Mouse (Mus musculus): ENCODE measurements at regions not wholly inside any gene's neighbourhood (a gene's known extent, or its start where the extent isn't known, plus 50 kb on each side); places are given as distances from the start of the nearest gene placed in this dataset.

- H3K36me3 ChIP-seq = no peaks in the 10 kb centered on the region
- no peak for ATAC-seq (ENCODE audit: low FRiP score, low read depth)
Observed at GRCm38 (mm10) chr10:67729271-67729670, 180.5 kb upstream of the Ado start.

GRCm38 (mm10) chr10:67727580-67727979 lies 178.8 kb upstream of the Ado start:
- Histone ChIP-seq H3K36me3 (no peaks in the 10 kb centered on the region), H3K4me2 (replicated peaks) (no peak overlapping the region), H3K4me3 (no peak overlapping the region), H3K27me3 (no peaks in the 10 kb centered on the region), H3K4me1 (no peaks in the 10 kb centered on the region), H3K9me3 (no peaks in the 10 kb centered on the region), H3K9ac (replicated peaks) (no peak overlapping the region), H3K27ac (replicated peaks) (no peak overlapping the region)
- WGBS = 90% methylated on average over 4 of the region's 4 CpGs
- no peak for ATAC-seq (ENCODE audit: low FRiP score, low read depth)

More at GRCm38 (mm10) chr10:67729271-67729670, 180.5 kb upstream of the Ado start:
- Histone ChIP-seq H3K4me2 (replicated peaks) (no peak overlapping the region), H3K9me3 (no peaks in the 10 kb centered on the region), H3K9ac (replicated peaks) (no peak overlapping the region), H3K27ac (replicated peaks) (no peak overlapping the region), H3K4me3 (no peak overlapping the region), H3K27me3 (no peaks in the 10 kb centered on the region), H3K4me1 (no peaks in the 10 kb centered on the region)
- WGBS = 54% methylated on average over 6 of the region's 6 CpGs

DNA sequence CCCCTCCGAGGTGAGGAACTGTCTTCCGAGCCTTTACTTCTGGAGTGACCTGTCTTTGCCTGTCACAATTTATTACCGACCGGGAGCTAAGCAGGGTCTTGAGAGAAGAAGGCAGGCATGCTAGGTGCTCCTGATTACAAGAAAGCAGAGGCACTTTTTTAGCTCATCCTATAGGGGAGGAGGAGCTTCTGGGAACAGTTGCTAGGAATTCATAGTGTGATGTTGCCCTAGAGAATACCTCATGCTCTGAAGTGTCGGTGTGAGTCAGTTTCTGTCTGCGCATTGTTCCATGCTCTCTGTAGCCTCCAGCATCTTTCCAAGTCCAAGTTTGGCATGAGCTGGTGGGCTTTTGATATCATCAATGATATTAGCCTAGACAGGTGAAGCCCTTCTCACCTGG lies 178.0 kb upstream of the Ado start:
- no peaks in the 10 kb centered on the region for H3K4me1 ChIP-seq
- ATAC-seq (ENCODE audit: low FRiP score, low read depth) = no peak
- H3K9me3 ChIP-seq = no peaks in the 10 kb centered on the region
- 91% methylated on average over 6 of the region's 6 CpGs for WGBS
- H3K4me2 ChIP-seq (replicated peaks) = no peak overlapping the region
- no peak overlapping the region for H3K9ac ChIP-seq (replicated peaks)
- no peaks in the 10 kb centered on the region for H3K36me3 ChIP-seq
- H3K4me3 ChIP-seq = no peak overlapping the region
- no peaks in the 10 kb centered on the region for H3K27me3 ChIP-seq
- H3K27ac ChIP-seq (replicated peaks) = no peak overlapping the region

DNA sequence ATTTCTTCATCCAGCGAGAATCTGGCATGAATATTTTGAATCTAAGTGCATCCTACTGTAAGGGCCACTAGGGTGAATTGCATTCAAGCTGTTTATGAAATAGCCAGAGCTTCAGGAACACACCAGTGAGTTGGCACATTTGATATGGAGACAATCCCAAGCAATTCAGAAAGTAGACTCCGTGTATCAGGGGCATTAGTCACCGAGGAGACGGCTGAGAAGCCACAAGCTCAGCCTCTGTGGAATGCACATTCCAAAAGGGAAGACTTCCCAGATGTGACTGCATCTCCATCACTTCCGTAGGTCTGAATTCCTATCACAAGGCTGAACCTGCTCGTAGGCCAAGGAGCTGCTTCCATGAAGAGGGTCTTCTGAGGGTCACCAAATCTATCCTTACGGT lies 177.6 kb upstream of the Ado start:
- WGBS = 72% methylated on average over 7 of the region's 7 CpGs

GRCm38 (mm10) chr10:67721787-67722186 lies 173.0 kb upstream of the Ado start:
- H3K9me3 ChIP-seq = no peaks in the 10 kb centered on the region
- no peaks in the 10 kb centered on the region for H3K36me3 ChIP-seq
- H3K4me1 ChIP-seq = no peaks in the 10 kb centered on the region
- H3K9ac ChIP-seq (replicated peaks) = no peak overlapping the region
- no peak overlapping the region for H3K4me2 ChIP-seq (replicated peaks)
- no peaks in the 10 kb centered on the region for H3K27me3 ChIP-seq
- no peak for ATAC-seq (ENCODE audit: low FRiP score, low read depth)
- 46% methylated on average over 5 of the region's 5 CpGs for WGBS
- no peak overlapping the region for H3K27ac ChIP-seq (replicated peaks)
- H3K4me3 ChIP-seq = no peak overlapping the region

More for the DNA sequence above, 177.6 kb upstream of the Ado start:
- no peak for ATAC-seq (ENCODE audit: low FRiP score, low read depth)
- no peaks in the 10 kb centered on the region for H3K9me3 ChIP-seq
- H3K4me2 ChIP-seq (replicated peaks) = no peak overlapping the region
- no peak overlapping the region for H3K9ac ChIP-seq (replicated peaks)
- no peaks in the 10 kb centered on the region for H3K4me1 ChIP-seq
- H3K36me3 ChIP-seq = no peaks in the 10 kb centered on the region
- no peak overlapping the region for H3K27ac ChIP-seq (replicated peaks)
- no peaks in the 10 kb centered on the region for H3K27me3 ChIP-seq
- no peak overlapping the region for H3K4me3 ChIP-seq

DNA sequence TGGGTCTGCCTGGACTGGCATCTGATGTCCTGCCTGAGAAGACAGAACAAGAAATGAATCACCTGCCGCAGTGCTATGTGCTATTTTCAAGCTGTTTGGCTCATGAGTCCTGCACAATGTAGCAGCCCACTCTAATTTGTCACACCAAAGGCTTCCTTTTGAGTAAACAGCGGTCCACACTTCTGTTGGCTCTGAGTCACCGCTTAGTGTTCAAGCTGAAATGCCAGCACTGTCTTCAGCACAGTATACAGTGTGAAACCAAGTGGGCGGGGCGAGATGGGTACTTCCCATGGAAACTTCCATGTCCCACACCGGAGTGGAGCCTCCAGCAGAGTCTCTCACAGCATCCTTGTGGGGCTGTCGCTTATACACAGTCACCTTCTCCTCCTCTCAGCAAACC lies 168.8 kb upstream of the Ado start:
- Histone ChIP-seq H3K9me3 (no peaks in the 10 kb centered on the region), H3K4me2 (replicated peaks) (no peak overlapping the region), H3K36me3 (no peaks in the 10 kb centered on the region), H3K27ac (replicated peaks) (no peak overlapping the region), H3K9ac (replicated peaks) (no peak overlapping the region), H3K4me3 (no peak overlapping the region), H3K4me1 (no peaks in the 10 kb centered on the region), H3K27me3 (no peaks in the 10 kb centered on the region)
- WGBS = 94% methylated on average over 7 of the region's 7 CpGs
- ATAC-seq (ENCODE audit: low FRiP score, low read depth) = no peak

GRCm38 (mm10) chr10:67715046-67715445 lies 166.3 kb upstream of the Ado start:
- Histone ChIP-seq H3K9me3 (0 out of 2 replicates have a peak, but pooled peaks cover 4% of the 10 kb centered on the region), H3K4me3 (no peak overlapping the region), H3K27ac (replicated peaks) (no peak overlapping the region), H3K36me3 (no peaks in the 10 kb centered on the region), H3K4me2 (replicated peaks) (no peak overlapping the region), H3K27me3 (no peaks in the 10 kb centered on the region), H3K9ac (replicated peaks) (no peak overlapping the region), H3K4me1 (no peaks in the 10 kb centered on the region)
- ATAC-seq (ENCODE audit: low FRiP score, low read depth) = no peak
- WGBS = 88% methylated on average over 4 of the region's 4 CpGs

GRCm38 (mm10) chr10:67713098-67713497 lies 164.3 kb upstream of the Ado start:
- H3K36me3 ChIP-seq = no peaks in the 10 kb centered on the region
- 87% methylated on average over 10 of the region's 10 CpGs for WGBS
- ATAC-seq (ENCODE audit: low FRiP score, low read depth) = no peak

GRCm38 (mm10) chr10:67712665-67713064 lies 163.9 kb upstream of the Ado start:
- H3K4me3 ChIP-seq = no peak overlapping the region
- no peaks in the 10 kb centered on the region for H3K36me3 ChIP-seq
- ATAC-seq (ENCODE audit: low FRiP score, low read depth) = no peak
- H3K9ac ChIP-seq (replicated peaks) = no peak overlapping the region
- no peak overlapping the region for H3K27ac ChIP-seq (replicated peaks)
- H3K4me2 ChIP-seq (replicated peaks) = no peak overlapping the region
- H3K4me1 ChIP-seq = no peaks in the 10 kb centered on the region
- H3K27me3 ChIP-seq = no peaks in the 10 kb centered on the region
- 84% methylated on average over 6 of the region's 6 CpGs for WGBS
- H3K9me3 ChIP-seq = 0 out of 2 replicates have a peak, but pooled peaks cover 4% of the 10 kb centered on the region

More at GRCm38 (mm10) chr10:67713098-67713497, 164.3 kb upstream of the Ado start:
- H3K27me3 ChIP-seq = no peaks in the 10 kb centered on the region
- no peak overlapping the region for H3K4me3 ChIP-seq
- no peak overlapping the region for H3K9ac ChIP-seq (replicated peaks)
- 0 out of 2 replicates have a peak, but pooled peaks cover 4% of the 10 kb centered on the region for H3K9me3 ChIP-seq
- H3K4me1 ChIP-seq = no peaks in the 10 kb centered on the region
- H3K27ac ChIP-seq (replicated peaks) = no peak overlapping the region
- no peak overlapping the region for H3K4me2 ChIP-seq (replicated peaks)

DNA sequence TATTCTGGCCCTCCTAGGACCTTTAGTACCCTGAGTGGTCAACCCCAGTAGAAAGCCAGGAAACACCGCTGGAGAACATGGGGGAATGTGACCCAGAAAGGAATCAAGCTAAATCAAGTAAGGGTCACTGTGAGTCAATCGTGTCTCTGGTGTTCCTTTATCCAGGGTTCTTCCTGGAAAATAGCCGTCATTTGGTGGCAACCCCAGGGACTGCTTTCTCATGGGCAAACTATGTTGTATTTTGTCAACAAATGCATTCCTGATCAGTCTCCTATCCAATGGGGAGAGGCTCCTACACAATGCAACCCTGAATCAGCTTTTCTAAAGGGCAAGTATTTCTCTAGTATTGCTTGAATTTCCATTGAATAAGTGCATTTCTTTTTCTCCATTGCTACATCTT lies 163.2 kb upstream of the Ado start:
- WGBS = 90% methylated on average over 3 of the region's 3 CpGs
- H3K9me3 ChIP-seq = 0 out of 2 replicates have a peak, but pooled peaks cover 4% of the 10 kb centered on the region
- no peak overlapping the region for H3K9ac ChIP-seq (replicated peaks)
- ATAC-seq (ENCODE audit: low FRiP score, low read depth) = no peak
- no peaks in the 10 kb centered on the region for H3K4me1 ChIP-seq
- H3K36me3 ChIP-seq = no peaks in the 10 kb centered on the region
- H3K27me3 ChIP-seq = no peaks in the 10 kb centered on the region
- H3K4me2 ChIP-seq (replicated peaks) = no peak overlapping the region
- no peak overlapping the region for H3K27ac ChIP-seq (replicated peaks)
- H3K4me3 ChIP-seq = no peak overlapping the region

- Histone ChIP-seq H3K4me2 (replicated peaks) (no peak overlapping the region), H3K27me3 (no peaks in the 10 kb centered on the region), H3K4me3 (no peak overlapping the region), H3K36me3 (no peaks in the 10 kb centered on the region), H3K9ac (replicated peaks) (no peak overlapping the region), H3K27ac (replicated peaks) (no peak overlapping the region), H3K4me1 (no peaks in the 10 kb centered on the region), H3K9me3 (0 out of 2 replicates have a peak, but pooled peaks cover under 1% of the 10 kb centered on the region)
- WGBS = 69% methylated on average over 7 of the region's 7 CpGs
- no peak for ATAC-seq (ENCODE audit: low FRiP score, low read depth)
Observed at GRCm38 (mm10) chr10:67706436-67706835, 157.7 kb upstream of the Ado start.

- Histone ChIP-seq H3K9me3 (no peaks in the 10 kb centered on the region), H3K27me3 (no peaks in the 10 kb centered on the region), H3K27ac (replicated peaks) (no peak overlapping the region), H3K9ac (replicated peaks) (no peak overlapping the region), H3K36me3 (no peaks in the 10 kb centered on the region), H3K4me1 (no peaks in the 10 kb centered on the region), H3K4me2 (replicated peaks) (no peak overlapping the region), H3K4me3 (no peak overlapping the region)
- 80% methylated on average over 9 of the region's 9 CpGs for WGBS
- ATAC-seq (ENCODE audit: low FRiP score, low read depth) = no peak
Observed at GRCm38 (mm10) chr10:67702783-67703455, 154.2 kb upstream of the Ado start.

Measured in midbrain, embryonic 12.5 days (tissue).